Mouse (Mus musculus): Measurements from ENCODE around the gene Ubac1.

DNA sequence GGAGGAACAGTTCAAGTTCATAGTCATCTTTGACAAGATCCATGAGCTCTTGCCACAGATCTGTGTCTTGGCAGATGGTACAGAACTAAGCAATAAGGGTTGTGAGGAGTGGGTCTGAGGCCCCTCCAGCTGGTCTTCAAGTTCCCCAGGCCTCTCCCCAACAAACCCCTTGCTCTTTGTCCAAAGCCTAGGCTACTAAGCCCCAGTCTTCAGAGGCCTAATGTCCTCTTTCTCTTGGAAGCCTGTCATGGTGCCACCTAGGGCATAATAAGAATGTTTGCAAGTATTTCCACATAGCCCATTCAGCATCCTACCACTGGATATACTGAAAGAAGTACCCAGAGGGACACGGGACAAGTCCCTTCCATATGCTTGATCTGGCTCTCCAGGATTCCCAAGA lies 1.1 kb upstream of the Ubac1 start:
- TF ChIP-seq USF2 (conservative IDR thresholded peaks at IDR 0.05; ENCODE audit: low read depth, low read length) (no peak), CTCF (conservative IDR thresholded peaks at IDR 0.05 in 1 of 2, IDR thresholded peaks at IDR 0.05 in 1 of 2; ENCODE audit: low read depth in 2 of 2, low read length in 2 of 2) (peak in 1 of 2 experiments; percentile 23; a peak in 1 of 4 replicates), MAFK (IDR thresholded peaks at IDR 0.05; ENCODE audit: insufficient replicate concordance, low read length) (no peak), EP300 (IDR thresholded peaks at IDR 0.05; ENCODE audit: low read length) (no peak), ZMIZ1 (IDR thresholded peaks at IDR 0.05; ENCODE audit: low read depth, low read length) (no peak)

Data from CH12.LX (cell line).